Mouse (Mus musculus): ENCODE results near the gene Hat1.

- TF ChIP-seq CTCF (IDR thresholded peaks at IDR 0.05; ENCODE audit: borderline replicate concordance, extremely low read depth, insufficient read depth, insufficient read length) (no peak), POLR2A (IDR thresholded peaks at IDR 0.05; ENCODE audit: borderline replicate concordance, extremely low read depth, insufficient read depth, insufficient read length, poor library complexity, severe bottlenecking) (no peak)
Observed at GRCm38 (mm10) chr2:71340126-71340525, 48.6 kb upstream of the Hat1 start.

Measured in brain, embryonic 14.5 days (tissue).